Mouse (Mus musculus) left cerebral cortex, postnatal 10 days (tissue): ENCODE measurements around the gene Hist1h2ah. TPM values are rescaled to one million over a fixed set of nuclear protein-coding genes. Genes with fewer than 3 reads are reported as not detected.

Experiments
- DNase-seq, 2 experiments: peaks; one replicate each; pipeline ENCODE4 v3.0.0; 2021 to 2022; ENCODE audit warnings: low spot score in 2 of 2, mixed read lengths in 1 of 2; ENCODE audit errors: extremely low spot score in 1 of 2
- intact Hi-C: fragments of 180-260 bp; cut with DNase I; formaldehyde crosslinking; loops from one replicate; pipeline ENCODE4 v1.15.1; 2025
- total RNA-seq, 2 experiments: library from RNA; stranded (reverse); gene quantifications; 2 replicates each; pipeline ENCODE4 v1.2.3; 2021

Gene Hist1h2ah
- total RNA-seq, 2 experiments from 2014 or later: 37.9 to 54.9 TPM

- no peak for DNase-seq
Observed at GRCm38 (mm10) chr13:22019934-22020835, 15.2 kb downstream of the Hist1h2ah start.

GRCm38 (mm10) chr13:22015479-22016450 lies 19.6 kb downstream of the Hist1h2ah start:
- intact Hi-C loops: no loop called here
- peak; percentile 56 to 61 for DNase-seq

More at GRCm38 (mm10) chr13:22019934-22020835, 15.2 kb downstream of the Hist1h2ah start:
- intact Hi-C loops: loop anchor here (5.0 to 10.0 kb wide), 3 partner anchors 88 to 1415 kb away; partner anchors contain the start of genes Hist1h2ai, Hist1h2bl and Hist1h3h

- DNase-seq: no peak
- intact Hi-C loops: no loop called here
Observed at GRCm38 (mm10) chr13:22014411-22014845, 20.9 kb downstream of the Hist1h2ah start.

- DNase-seq: no peak
- intact Hi-C loops: no loop called here
Observed at GRCm38 (mm10) chr13:22013716-22014115, 21.7 kb downstream of the Hist1h2ah start.

GRCm38 (mm10) chr13:22009642-22010041 lies 25.7 kb downstream of the Hist1h2ah start, which contains the start of gene Prss16:
Prss16 (minus strand) TSS chr13:22009742.
- intact Hi-C loops: no loop called here
- no peak for DNase-seq

GRCm38 (mm10) chr13:22008707-22009106 lies 26.7 kb downstream of the Hist1h2ah start:
- intact Hi-C loops: no loop called here
- no peak for DNase-seq

GRCm38 (mm10) chr13:22007872-22008271 lies 27.5 kb downstream of the Hist1h2ah start:
- intact Hi-C loops: no loop called here
- no peak for DNase-seq

- DNase-seq: no peak
- intact Hi-C loops: no loop called here
Observed at GRCm38 (mm10) chr13:22007121-22007510, 28.3 kb downstream of the Hist1h2ah start.

GRCm38 (mm10) chr13:22006334-22007120 lies 28.8 kb downstream of the Hist1h2ah start:
- intact Hi-C loops: no loop called here
- DNase-seq: no peak

- peak in 1 of 2 experiments; percentile 53 for DNase-seq
- intact Hi-C loops: no loop called here
Observed at GRCm38 (mm10) chr13:22005605-22006333, 29.6 kb downstream of the Hist1h2ah start.

GRCm38 (mm10) chr13:22001823-22002222 lies 33.5 kb downstream of the Hist1h2ah start:
- no peak for DNase-seq
- intact Hi-C loops: no loop called here

GRCm38 (mm10) chr13:22001346-22001745 lies 34.0 kb downstream of the Hist1h2ah start:
- no peak for DNase-seq
- intact Hi-C loops: no loop called here

GRCm38 (mm10) chr13:21999147-21999546 lies 36.2 kb downstream of the Hist1h2ah start:
- intact Hi-C loops: no loop called here
- DNase-seq: no peak

- DNase-seq: no peak
- intact Hi-C loops: no loop called here
Observed at GRCm38 (mm10) chr13:21998412-21998811, 37.0 kb downstream of the Hist1h2ah start.

- DNase-seq: no peak
- intact Hi-C loops: no loop called here
Observed at GRCm38 (mm10) chr13:21997821-21998220, 37.5 kb downstream of the Hist1h2ah start.

GRCm38 (mm10) chr13:21997201-21997820 lies 38.1 kb downstream of the Hist1h2ah start:
- intact Hi-C loops: no loop called here
- DNase-seq: no peak

GRCm38 (mm10) chr13:21996840-21997185 lies 38.6 kb downstream of the Hist1h2ah start:
- intact Hi-C loops: no loop called here
- DNase-seq: no peak
